Mouse (Mus musculus) thymus, adult 2 months (tissue): Measurements from ENCODE around the gene Caln1. TPM values are rescaled to one million over a fixed set of nuclear protein-coding genes. Genes with fewer than 3 reads are reported as not detected.

ENCODE experiments used
- DNase-seq: peaks from one replicate; pipeline ENCODE4 v3.0.0; 2021
- H3K27ac ChIP-seq: fragments of 200-500 bp; 2 replicates; pipeline ENCODE4 v1.5.1; 2012; ENCODE audit warnings: low read length, control low read depth; ENCODE audit not compliant: control insufficient read depth, insufficient read depth
- H3K27me3 ChIP-seq: fragments of 200-500 bp; 2 replicates; pipeline ENCODE4 v1.6.1; 2012; ENCODE audit warnings: mild to moderate bottlenecking, low read length, moderate library complexity, mixed read lengths; ENCODE audit not compliant: control insufficient read depth, insufficient read depth
- H3K36me3 ChIP-seq: fragments of 200-500 bp; 2 replicates; pipeline ENCODE4 v1.6.1; 2012; ENCODE audit warnings: mild to moderate bottlenecking, low read length, moderate library complexity; ENCODE audit not compliant: control insufficient read depth, insufficient read depth
- H3K4me1 ChIP-seq: fragments of 200-500 bp; replicated peaks from 2 replicates; pipeline ENCODE4 v1.6.1; 2012; ENCODE audit warnings: low read length; ENCODE audit not compliant: control insufficient read depth, insufficient read depth
- H3K4me3 ChIP-seq: fragments of 200-500 bp; 2 replicates; pipeline ENCODE4 v1.5.1; 2012; ENCODE audit warnings: mild to moderate bottlenecking, low read length, control low read depth, moderate library complexity; ENCODE audit not compliant: control insufficient read depth, insufficient read depth
- CTCF ChIP-seq: fragments of 200-500 bp; IDR thresholded peaks from 2 replicates; pipeline ENCODE4 v1.5.1; 2012; ENCODE audit warnings: mild to moderate bottlenecking, control low read depth, low read length, moderate library complexity, borderline replicate concordance; ENCODE audit not compliant: control insufficient read depth, poor library complexity, insufficient read depth; ENCODE audit errors: extremely low read depth
- POLR2A ChIP-seq: fragments of 200-500 bp; IDR thresholded peaks from 2 replicates; pipeline ENCODE4 v1.6.1; 2012; ENCODE audit warnings: mild to moderate bottlenecking, low read length, control low read depth, moderate library complexity; ENCODE audit not compliant: control insufficient read depth, poor library complexity, insufficient read depth; ENCODE audit errors: extremely low read depth
- WGBS: fragments of 180-500 bp; shearing (Covaris S2); methylation state at CpG from one replicate; pipeline ENCODE4 v1.1.7; 2018; 5-methylcytosine and 5-hydroxymethylcytosine counted together
- polyA plus RNA-seq: library from polyadenylated mRNA; depleted of rRNA; stranded (reverse); fragments of >200 nt; gene quantifications from 2 replicates; pipeline ENCODE4 v1.2.3, GENCODE M21; 2012

Gene Caln1
- polyA plus RNA-seq, 1 experiment, result 0.01 TPM

- 59% methylated on average over 2 of the region's 2 CpGs for WGBS
- Histone ChIP-seq H3K4me1 (no peaks in the 10 kb centered on the region), H3K27ac (no peak overlapping the region), H3K27me3 (no peaks in the 10 kb centered on the region), H3K4me3 (no peak overlapping the region), H3K36me3 (peaks cover 8% of the 10 kb centered on the region)
- DNase-seq, result no peak
- no peak for TF ChIP-seq POLR2A
Measured at GRCm38 (mm10) chr5:130329889-130330288, 39.4 kb upstream of the Caln1 start.

GRCm38 (mm10) chr5:130330801-130331200 is 38.5 kb upstream of the Caln1 start:
- Histone ChIP-seq H3K4me1 (no peaks in the 10 kb centered on the region), H3K27me3 (no peaks in the 10 kb centered on the region), H3K4me3 (no peak overlapping the region), H3K36me3 (peaks cover 16% of the 10 kb centered on the region), H3K27ac (no peak overlapping the region)
- 96% methylated on average over 4 of the region's 4 CpGs for WGBS
- DNase-seq, result no peak
- TF ChIP-seq POLR2A, result no peak
- no peak for TF ChIP-seq CTCF

GRCm38 (mm10) chr5:130331206-130331605 is 38.0 kb upstream of the Caln1 start:
- TF ChIP-seq CTCF (no peak), POLR2A (no peak)

GRCm38 (mm10) chr5:130333566-130333965 is 35.7 kb upstream of the Caln1 start:
- TF ChIP-seq POLR2A (no peak), CTCF (no peak)
- no peak for DNase-seq
- no peaks in the 10 kb centered on the region for H3K4me1 ChIP-seq
- H3K27me3 ChIP-seq, result no peaks in the 10 kb centered on the region
- H3K4me3 ChIP-seq, result no peak overlapping the region
- H3K36me3 ChIP-seq, result peaks cover 13% of the 10 kb centered on the region
- H3K27ac ChIP-seq, result no peak overlapping the region
- WGBS, result 98% methylated on average over 7 of the region's 7 CpGs

More at GRCm38 (mm10) chr5:130331206-130331605, 38.0 kb upstream of the Caln1 start:
- Histone ChIP-seq H3K27me3 (no peaks in the 10 kb centered on the region), H3K4me3 (no peak overlapping the region), H3K36me3 (peaks cover 15% of the 10 kb centered on the region), H3K4me1 (no peaks in the 10 kb centered on the region), H3K27ac (no peak overlapping the region)
- WGBS, result 94% methylated on average over 4 of the region's 4 CpGs
- no peak for DNase-seq

- 97% methylated on average over 11 of the region's 11 CpGs for WGBS
- H3K27me3 ChIP-seq, result no peaks in the 10 kb centered on the region
- no peak for DNase-seq
- H3K4me3 ChIP-seq, result no peak overlapping the region
- peaks cover 13% of the 10 kb centered on the region for H3K36me3 ChIP-seq
- H3K4me1 ChIP-seq, result no peaks in the 10 kb centered on the region
- no peak overlapping the region for H3K27ac ChIP-seq
- TF ChIP-seq POLR2A, result no peak
- TF ChIP-seq CTCF, result no peak
Measured at GRCm38 (mm10) chr5:130333971-130334370, 35.3 kb upstream of the Caln1 start.

GRCm38 (mm10) chr5:130335462-130335861 is 33.8 kb upstream of the Caln1 start:
- H3K4me3 ChIP-seq, result no peak overlapping the region
- H3K27ac ChIP-seq, result no peak overlapping the region
- no peak for DNase-seq
- TF ChIP-seq CTCF (no peak), POLR2A (no peak)
- WGBS, result 99% methylated on average over 4 of the region's 4 CpGs
- peaks cover 13% of the 10 kb centered on the region for H3K36me3 ChIP-seq
- H3K27me3 ChIP-seq, result no peaks in the 10 kb centered on the region
- H3K4me1 ChIP-seq, result no peaks in the 10 kb centered on the region

GRCm38 (mm10) chr5:130340656-130341055 is 28.6 kb upstream of the Caln1 start:
- no peak for TF ChIP-seq CTCF
- TF ChIP-seq POLR2A, result no peak
- 96% methylated on average over 15 of the region's 15 CpGs for WGBS
- no peaks in the 10 kb centered on the region for H3K4me1 ChIP-seq

More at GRCm38 (mm10) chr5:130340656-130341055, 28.6 kb upstream of the Caln1 start:
- H3K36me3 ChIP-seq, result peaks cover 11% of the 10 kb centered on the region
- H3K27me3 ChIP-seq, result no peaks in the 10 kb centered on the region
- DNase-seq, result no peak
- no peak overlapping the region for H3K4me3 ChIP-seq
- H3K27ac ChIP-seq, result no peak overlapping the region
